Mouse (Mus musculus) left cerebral cortex, adult 9 months (tissue): ENCODE data around the gene Txnip.
"Not testable (repeated sequence)": the region's sequence is repeated elsewhere in the genome, so short reads cannot be mapped to it uniquely, and the experiment has no call there.

ENCODE experiments used
- DNase-seq, 2 experiments: peaks; one replicate each; pipeline ENCODE4 v3.0.0; 2022; ENCODE audit warnings: low spot score in 2 of 2

Txnip gene

DNA sequence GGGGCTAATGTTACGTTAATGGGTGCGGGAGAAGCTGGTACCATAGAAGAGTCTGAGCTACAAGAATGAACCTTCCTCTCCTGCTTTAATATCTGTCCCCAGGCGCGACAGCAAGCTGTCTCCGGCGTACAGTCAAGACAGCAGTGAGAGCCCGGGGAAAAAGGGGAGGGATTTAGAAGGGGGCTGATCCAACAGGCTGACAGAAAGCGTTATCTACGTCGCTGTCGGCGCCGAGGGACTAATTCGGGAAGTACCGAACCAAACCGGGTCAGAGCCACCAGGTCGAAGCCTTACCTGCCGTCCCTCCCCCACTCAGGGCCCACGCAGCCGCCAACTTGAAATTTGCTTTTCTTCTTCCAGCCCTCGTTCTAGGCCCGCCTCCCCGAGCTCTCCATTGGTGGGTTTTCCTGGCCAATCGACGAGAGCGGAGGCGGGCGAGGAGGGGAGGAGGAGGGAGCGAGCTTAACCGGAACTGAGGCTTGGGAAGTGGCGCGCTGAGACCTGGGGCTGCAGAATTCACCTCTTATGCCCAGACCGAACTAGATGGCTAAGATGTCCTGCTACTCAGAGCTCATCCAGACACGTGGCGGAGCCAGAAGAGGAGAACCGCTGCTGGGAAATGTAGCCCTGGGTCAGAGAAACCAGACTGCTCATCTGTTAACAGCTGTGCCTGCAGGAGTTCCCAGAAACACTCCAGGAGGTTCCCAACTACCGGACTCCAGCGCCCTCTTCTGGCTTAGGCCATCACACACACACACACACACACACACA is 36.2 kb downstream of the Txnip start, which contains the start of gene Polr3gl:
TSS of gene Polr3gl (minus strand) at position 392 of the 771 bp plus-strand sequence.
- peak; percentile 87 to 95 for DNase-seq

DNA sequence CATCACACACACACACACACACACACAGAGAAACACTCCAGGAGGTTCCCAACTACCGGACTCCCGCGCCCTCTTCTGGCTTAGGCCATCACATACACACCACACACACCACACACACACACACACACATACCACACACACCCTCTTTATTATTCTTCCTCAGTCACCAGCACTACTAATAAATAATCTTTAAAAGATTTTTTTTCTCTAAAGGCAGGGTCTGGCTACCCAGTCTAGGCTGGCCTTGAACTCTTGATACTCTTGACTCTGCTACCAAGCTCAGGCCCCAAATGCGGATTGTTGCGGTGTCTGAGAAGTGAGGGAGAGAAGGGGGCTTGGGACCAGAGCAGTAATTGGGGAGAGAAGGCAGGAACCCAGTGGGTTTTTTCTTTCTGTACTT is 37.1 kb downstream of the Txnip start:
- DNase-seq, result no peak

DNA sequence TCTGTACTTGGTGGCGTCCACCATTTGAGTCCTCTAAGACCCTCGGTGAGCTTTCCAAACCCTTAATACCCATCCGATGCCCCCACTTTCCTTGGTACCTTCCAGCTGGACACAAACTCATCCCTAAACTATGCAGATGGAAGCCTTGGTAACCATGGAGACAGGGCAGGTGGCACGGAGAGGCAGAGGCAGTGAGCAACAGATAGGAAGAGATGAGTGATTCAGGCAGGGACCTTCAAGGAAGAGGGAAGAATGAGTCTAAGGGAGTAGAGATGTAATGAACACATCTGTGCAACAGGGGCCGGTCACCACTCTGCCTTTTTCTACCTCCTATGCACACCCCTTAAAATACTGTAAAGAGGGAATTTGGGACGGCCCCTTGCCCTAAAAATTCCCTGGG is 37.9 kb downstream of the Txnip start:
- peak in 1 of 2 experiments; percentile 63 for DNase-seq

DNA sequence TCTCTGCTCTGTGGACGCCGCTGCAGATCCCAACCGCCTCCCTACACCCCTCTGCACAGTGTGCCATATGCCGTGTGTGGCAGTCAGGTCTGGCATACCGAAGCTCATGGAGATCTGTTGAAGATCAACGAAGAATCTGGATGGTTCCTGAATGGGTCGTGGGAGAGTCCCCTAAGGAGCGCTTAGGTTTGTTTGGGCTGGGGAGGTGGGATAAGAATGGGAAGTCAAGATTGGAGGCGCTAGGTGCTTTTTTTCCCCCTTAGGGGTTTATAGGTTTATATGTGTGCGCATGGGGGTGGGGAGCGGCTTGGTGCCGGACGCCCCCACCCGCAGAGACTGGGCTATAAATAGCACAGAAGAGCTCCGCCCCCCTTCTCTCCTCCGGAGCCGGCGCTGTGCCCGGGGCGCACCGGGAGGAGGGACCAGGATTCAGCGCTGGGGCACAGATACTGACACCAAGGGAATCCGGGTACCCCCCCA is 38.5 kb downstream of the Txnip start, which contains the start of gene Ankrd34a:
TSS of gene Ankrd34a (plus strand) at position 409 of the 480 bp plus-strand sequence.
- DNase-seq, result peak in 1 of 2 experiments; percentile 82

DNA sequence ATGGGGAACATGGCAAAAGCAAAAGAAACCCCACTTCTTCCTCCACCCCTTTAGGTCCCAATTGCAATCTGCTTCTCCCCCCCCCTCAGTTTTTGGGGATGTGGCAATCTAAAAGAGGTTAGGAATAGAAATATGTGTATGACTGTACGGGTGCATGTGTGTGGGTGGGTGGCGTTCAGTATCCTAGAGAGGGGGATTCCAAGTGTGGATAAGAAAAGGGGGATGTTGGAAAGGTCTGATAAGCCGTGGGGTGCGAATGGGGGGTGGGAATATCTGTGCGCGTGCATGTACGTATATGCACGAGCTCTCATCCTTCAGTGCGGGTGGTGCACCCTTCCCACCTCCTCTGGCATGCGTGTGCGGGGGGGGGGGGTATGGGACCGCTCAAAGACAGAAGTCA is 39.1 kb downstream of the Txnip start:
- DNase-seq, result no peak

DNA sequence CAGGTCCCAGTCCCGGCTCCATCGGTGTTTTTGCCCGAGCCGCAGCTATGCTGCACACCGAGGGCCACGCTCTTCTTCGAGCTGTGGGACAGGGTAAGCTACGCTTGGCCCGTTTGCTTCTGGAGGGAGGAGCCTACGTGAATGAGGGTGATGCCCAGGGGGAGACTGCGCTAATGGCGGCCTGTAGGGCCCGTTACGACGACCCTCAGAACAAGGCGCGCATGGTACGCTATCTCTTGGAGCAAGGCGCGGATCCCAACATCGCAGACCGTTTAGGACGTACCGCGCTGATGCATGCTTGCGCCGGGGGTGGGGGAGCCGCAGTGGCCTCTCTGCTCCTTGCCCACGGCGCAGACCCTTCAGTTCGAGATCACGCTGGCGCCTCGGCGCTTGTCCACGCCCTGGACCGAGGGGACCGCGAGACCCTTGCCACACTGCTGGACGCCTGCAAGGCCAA is 39.7 kb downstream of the Txnip start:
- DNase-seq, result no peak

DNA sequence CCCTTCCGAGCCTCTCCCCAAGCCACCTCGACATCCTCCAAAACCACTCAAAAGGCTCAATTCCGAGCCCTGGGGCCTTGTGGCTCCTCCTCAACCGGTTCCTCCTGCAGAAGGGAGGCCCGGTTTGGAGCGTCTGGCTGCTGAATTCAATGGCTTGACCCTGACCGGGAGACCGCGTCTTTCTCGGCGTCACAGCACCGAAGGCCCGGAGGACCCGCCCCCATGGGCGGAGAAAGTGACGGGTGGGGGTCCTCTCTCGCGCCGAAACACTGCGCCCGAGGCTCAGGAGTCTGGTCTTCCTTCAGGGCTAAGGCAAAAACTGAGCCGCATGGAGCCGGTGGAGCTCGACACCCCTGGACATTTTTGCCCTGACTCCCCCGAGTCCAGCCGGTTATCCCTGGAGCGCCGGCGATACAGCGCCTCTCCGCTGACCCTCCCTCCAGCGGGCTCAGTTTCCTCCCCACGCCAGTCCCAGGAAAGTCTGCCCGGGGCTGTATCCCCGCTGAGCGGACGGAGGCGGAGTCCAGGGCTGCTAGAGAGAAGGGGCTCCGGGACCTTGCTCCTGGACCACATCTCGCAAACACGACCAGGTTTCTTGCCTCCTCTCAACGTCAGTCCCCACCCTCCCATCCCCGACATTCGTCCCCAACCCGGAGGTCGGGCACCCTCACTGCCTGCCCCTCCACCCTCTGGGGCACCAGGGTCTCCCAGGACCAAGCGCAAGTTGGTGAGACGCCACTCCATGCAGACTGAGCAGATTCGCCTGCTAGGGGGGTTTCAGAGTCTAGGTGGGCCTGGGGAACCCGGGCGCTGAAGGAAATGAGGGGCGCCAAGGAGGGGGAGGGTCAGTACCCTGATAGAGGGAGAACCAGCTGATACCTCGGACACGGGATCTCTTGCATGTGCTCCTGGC is 40.7 kb downstream of the Txnip start:
- DNase-seq, result peak in 1 of 2 experiments; percentile 55

DNA sequence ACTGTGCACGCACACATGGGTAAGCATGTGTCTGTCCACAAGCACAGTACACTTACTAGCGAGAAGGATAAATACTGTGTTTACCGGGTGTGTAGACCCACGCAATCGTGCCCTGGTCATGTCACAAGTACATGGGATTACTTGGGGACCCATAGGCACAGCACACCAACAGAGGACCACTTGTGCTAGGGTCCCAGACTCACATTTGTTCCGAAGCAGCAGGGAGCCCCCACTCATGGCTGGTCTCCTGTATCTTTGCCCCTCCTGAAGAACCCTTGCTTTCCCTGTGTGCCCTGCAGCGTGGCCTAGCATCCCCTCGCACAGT is 41.3 kb downstream of the Txnip start:
- DNase-seq, result no peak

DNA sequence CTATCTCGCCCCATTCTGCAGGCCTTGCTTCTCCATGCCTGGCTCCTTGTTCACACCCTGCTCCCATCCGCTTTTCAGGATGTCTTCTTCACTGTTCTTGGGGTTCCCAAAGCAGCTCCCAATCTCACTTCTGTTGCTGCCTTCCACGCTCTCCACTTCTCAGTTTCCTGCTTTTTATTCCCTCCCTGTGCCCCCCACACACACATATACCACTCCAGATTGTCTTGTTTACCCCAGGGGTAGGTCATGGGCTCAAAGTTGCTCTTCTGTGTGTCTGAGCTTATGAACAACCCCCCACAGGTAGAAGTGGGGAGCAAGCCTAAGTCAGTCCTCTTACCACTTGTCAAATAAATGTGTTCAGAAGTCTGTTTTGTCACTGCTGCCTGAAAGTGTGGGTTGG is 41.7 kb downstream of the Txnip start:
- DNase-seq, result no peak

DNA sequence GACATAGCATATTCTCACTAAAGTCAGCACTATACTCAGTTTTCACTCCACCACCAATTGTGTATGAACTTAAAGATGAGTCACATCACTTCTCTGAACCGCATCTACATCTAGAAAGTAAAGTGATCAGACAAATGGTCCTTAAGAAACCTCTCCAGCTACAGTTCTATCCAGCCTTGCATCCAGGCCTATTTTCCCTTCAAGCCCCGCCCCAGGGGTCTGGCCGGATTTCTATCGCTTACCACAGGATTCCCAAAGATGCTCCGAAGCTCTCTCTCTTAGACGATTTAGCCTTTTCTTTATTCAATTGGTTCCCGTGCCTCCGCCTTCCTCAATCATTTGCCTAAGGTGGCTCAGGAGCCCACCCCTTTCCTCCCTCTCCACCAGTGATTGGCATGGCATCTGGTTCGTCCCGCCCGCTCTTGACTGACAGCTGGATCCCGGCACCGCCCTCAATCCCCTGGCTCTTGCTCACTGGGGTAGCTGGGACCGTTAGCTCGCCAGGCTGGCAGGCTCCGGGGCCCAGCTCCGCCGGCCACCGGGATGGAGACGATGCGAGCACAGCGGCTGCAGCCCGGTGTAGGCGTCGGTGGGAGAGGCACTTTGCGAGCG is 43.0 kb downstream of the Txnip start, which contains the start of gene Lix1l:
TSS of gene Lix1l (plus strand) at position 511 of the 612 bp plus-strand sequence.
- peak; percentile 92 to 95 for DNase-seq

DNA sequence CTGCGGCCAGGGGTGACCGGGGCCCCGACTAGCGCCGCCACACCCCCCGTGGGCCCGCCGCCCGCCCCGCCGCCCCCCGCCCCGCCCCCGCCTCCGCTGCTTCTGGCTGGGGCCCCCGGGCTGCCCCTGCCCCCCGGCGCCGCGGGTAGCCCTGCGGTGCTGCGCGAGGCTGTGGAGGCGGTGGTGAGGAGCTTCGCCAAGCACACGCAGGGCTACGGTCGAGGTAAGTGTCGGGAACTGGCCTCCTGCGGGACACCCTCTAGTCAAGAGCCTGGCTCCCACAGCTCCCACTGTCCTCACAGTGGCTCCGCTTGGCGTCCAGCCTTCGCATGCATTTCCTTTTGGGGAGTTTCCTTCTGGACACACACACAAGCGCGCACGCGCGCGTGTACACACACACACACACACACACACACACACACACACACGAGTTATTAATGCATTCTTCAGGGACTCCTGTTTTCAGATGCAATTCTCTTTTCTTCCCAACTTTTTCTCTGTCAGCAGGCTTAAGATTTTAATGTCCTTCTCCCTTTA is 43.6 kb downstream of the Txnip start:
- peak in 1 of 2 experiments; percentile 60 for DNase-seq

DNA sequence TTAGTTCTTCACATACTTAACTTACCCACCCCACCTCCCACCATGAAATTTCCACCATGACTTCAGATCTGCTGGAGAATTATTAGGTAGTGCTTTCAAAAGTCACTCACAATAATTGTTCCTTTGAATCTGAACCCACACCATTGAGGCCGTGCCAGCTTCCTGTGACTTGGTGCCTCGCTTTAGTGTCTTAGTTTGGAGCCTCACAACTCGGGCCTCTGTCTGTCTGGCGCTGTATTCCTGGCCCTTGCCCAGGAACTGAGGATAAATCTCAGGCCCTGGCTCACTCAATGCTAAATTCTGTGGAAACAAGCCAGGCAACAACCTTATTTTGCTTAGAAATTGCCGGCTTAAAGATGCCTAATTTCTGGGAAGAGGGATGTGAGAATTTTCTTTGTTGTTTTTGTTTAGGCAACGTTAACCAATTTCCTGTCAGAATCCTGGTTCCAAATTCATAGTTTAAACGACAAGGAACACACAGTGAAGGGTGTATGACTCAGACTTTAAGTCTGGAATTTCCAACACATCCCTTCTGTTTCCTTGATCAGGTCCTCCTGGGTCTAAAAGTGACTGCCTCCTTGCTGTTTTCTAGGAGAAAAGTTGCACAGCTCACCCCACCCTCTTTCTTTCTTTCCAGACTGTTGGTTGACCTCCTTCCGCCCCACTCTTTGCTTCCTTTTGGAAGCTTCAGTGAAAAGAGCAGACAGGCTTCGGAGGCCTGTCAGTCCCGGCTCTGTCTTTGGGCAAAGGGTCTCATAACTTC is 44.4 kb downstream of the Txnip start:
- no peak for DNase-seq

DNA sequence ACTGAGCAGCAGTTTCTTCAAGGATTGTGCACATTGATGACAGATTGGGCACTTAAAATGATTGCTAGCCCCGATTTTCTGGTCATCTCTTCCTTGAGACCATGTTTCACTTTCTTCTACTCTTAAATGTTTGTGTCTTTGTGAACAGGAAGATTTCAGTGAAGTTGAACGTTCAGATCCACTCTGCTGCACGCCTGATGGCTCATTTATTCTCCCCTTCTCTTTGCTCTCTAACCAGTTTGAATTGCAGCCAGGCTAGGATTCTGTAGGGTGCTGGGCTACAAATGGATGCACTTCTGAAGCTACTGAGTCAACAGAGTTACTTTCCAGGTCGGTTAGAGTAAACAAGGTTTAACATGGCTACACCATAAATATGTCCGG is 44.9 kb downstream of the Txnip start:
- no peak for DNase-seq

DNA sequence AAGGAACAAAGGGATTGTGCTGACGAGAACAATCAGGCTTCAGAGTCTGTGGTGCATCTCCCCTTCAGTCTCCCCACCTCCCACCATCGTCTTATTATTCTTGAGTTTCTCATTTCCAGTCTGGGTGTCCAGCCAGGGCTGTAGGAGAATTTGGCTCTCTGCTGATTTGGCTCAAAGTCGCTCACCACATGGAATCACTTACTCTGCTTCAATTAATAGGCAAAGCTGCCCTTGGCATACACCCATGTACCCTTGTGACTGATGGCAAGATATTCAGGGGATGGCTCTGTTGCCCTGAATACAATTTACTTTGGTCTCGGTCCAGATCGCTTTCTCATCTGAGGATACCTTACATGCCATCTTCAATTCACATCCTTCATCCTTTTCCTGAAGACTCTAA is 45.6 kb downstream of the Txnip start:
- DNase-seq, result no peak

DNA sequence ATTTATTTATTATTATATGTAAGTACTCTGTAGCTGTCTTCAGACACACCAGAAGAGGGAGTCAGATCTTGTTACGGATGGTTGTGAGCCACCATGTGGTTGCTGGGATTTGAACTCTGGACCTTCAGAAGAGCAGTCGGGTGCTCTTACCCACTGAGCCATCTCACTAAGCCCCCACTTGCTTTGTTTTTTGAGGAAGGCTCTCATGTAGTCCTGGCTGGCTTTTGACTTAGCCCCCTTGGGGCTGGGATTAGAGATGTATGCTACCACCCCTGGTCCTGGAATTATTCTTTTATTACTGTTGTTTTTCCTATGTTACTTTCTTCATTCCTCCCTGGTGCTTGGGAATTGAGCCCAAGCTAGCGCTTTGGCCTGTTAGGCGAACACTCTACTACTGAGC is 48.2 kb downstream of the Txnip start:
- not testable (repeated sequence) for DNase-seq

DNA sequence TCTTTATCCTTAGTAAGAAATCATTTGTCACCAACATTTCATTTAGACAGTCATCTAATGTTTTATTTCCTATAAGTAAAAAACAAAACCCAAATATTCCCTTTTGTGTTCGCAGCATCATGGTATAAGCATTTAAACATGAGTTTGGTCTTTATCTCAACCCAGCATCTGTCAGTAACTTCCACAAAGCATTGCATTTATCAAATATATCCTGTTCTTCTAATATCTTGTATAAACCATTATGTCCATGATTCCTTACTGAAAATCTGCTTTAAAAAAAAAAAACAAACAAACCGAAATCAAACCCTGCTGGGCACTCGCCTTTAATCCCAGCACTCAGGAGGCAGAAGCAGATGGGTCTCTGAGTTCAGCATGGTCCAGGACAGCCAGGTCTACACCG is 48.9 kb downstream of the Txnip start:
- DNase-seq, result no peak
